Mouse (Mus musculus) thymus, adult 18-20 months (tissue): ENCODE results near the gene Plxna2.

Source experiments
- DNase-seq, 2 experiments: peaks; one replicate each; pipeline ENCODE4 v3.0.0; 2022; ENCODE audit warnings: mixed read lengths in 2 of 2

The Plxna2 gene

GRCm38 (mm10) chr1:194774754-194775153 is 156.7 kb downstream of the Plxna2 start:
- no peak for DNase-seq

- DNase-seq, result no peak
Measured at GRCm38 (mm10) chr1:194775656-194776374, 157.8 kb downstream of the Plxna2 start.

- no peak for DNase-seq
Measured at GRCm38 (mm10) chr1:194776510-194777244, 158.7 kb downstream of the Plxna2 start.

GRCm38 (mm10) chr1:194777608-194778007 is 159.6 kb downstream of the Plxna2 start:
- DNase-seq, result no peak

- DNase-seq, result no peak
Measured at GRCm38 (mm10) chr1:194780392-194780791, 162.4 kb downstream of the Plxna2 start.

DNA sequence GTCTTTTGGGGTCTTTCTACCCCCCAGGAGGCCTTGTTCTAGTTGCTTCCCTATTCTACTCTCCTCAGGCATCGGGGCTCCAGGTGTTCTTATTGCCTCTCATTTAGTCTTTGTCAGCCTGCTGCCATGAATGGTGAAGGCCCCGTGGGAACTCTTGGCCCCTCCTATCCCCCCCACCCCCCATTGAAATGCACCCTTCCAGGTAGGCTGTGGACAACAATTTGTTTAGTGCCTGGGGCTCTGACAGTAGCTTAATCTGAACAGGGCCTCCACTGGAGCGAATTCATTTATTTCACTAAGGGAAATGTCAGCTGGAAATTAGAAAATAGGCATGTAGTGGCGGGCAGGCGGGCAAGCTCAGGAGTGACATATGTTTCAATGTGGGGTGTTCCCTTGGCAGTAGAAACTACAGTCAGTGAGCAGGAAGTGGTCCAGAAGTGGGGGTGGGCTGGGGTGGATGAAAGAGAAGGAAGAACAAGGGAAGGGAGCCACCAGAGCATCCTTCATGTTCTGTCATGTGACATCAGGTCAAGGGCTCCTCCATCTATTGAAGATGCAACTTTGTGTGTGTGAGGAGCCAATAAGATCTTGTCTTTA is 162.9 kb downstream of the Plxna2 start:
- no peak for DNase-seq

- no peak for DNase-seq
Measured at GRCm38 (mm10) chr1:194781556-194781955, 163.5 kb downstream of the Plxna2 start.

GRCm38 (mm10) chr1:194782325-194782724 is 164.3 kb downstream of the Plxna2 start:
- DNase-seq, result no peak

DNA sequence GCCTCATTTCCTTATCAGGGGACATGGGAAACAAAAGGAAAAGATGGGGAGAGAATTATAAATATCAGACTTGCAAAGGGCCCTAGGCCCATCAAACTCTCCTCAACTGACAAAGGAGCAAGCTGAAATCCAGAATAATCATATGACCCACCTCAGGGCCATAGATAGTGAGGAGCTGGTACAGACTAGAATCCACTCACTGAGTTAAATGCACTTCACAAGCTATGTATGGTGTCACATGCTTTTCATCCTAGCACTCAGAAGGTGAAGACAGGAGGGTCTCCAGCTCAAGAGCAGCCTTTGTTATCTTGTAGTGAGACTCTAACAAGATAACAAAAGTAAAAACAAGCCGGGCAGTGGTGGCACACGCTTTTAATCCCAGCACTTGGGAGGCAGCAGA is 169.6 kb downstream of the Plxna2 start:
- no peak for DNase-seq

GRCm38 (mm10) chr1:194793226-194793924 is 175.4 kb downstream of the Plxna2 start:
- DNase-seq, result no peak

GRCm38 (mm10) chr1:194795316-194795715 is 177.3 kb downstream of the Plxna2 start:
- no peak for DNase-seq

GRCm38 (mm10) chr1:194797843-194798242 is 179.8 kb downstream of the Plxna2 start:
- no peak for DNase-seq

- no peak for DNase-seq
Measured at GRCm38 (mm10) chr1:194798511-194798910, 180.5 kb downstream of the Plxna2 start.

DNA sequence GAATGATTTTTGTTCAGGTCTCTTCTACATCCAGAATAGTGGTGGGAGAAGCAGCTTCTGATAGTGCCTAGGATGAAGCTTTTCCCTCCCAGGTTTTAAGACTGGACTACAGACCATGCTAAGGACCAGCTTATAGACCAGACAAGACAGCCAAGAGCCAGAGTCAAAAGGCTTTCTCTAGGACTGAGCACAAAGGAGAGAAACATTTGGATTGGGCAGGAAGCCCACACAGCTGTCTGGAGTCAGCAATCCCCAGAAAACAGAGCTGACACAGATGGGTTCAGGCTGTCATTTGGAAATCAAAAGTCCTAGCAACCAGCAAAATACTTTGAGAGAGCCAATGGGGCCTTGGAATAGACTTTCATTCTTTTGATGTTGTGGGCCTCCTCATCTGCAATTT is 190.2 kb downstream of the Plxna2 start:
- no peak for DNase-seq

DNA sequence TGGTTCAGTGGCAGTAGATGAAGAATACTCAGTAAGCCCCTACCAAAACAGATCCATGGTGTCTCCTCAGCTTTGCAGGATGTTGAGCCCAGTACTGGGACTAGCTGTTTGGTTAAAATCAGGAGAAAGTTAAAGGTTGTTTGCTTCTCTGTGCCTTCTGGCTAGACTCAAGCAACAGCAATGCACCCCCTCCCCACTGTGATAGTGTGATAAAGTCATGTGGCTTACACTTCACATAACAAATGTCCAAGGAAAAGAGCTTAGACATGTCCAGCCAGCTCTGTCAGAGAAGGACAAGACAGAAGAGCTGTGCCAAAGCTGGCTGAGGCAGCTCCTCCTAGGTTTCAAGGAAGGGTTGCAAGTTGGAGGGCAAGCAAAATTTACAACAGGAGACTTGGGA is 190.7 kb downstream of the Plxna2 start:
- DNase-seq, result no peak

GRCm38 (mm10) chr1:194809600-194809999 is 191.6 kb downstream of the Plxna2 start:
- no peak for DNase-seq

DNA sequence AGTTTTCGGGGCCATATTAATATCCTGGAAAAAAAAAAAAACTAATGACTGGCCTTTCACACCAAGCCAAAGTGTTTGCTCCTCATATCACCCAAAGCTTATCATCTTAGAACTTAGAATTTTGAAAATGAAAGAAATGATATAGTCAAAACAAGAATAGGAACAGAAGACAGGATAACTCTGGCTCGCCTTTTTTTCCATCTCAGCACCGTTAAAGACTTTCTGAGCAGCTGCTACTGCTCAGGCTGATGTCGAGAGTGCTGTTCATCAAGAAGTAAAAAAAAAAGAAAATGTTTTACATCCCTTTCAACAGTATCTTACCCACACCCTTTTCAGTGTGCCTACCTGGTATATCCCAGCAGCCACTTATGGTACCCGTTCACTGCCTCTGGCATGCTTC is 196.2 kb downstream of the Plxna2 start:
- no peak for DNase-seq

DNA sequence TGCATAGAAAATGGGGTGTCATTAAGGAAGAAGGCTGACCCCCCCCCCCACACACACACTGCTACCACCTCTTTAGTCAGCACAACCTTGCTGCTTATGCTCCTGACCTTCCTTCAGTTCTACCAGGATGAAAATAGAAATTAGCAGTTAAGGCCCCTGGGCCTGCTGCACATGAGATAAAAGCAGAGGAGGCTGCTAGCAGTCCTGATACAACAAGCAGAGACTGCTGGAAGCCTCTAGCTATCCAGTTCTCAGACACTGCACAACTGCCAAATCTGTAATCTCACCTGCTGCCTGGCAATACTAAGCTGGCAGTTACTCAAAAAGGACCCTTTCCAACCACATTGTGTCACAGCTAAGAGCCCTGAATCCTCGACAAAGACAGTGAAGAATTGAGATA is 197.5 kb downstream of the Plxna2 start:
- no peak for DNase-seq

- DNase-seq, result no peak
Measured at GRCm38 (mm10) chr1:194816913-194817312, 198.9 kb downstream of the Plxna2 start.

- DNase-seq, result no peak
Measured at GRCm38 (mm10) chr1:194820953-194821352, 202.9 kb downstream of the Plxna2 start.

GRCm38 (mm10) chr1:194821721-194822120 is 203.7 kb downstream of the Plxna2 start:
- DNase-seq, result no peak

DNA sequence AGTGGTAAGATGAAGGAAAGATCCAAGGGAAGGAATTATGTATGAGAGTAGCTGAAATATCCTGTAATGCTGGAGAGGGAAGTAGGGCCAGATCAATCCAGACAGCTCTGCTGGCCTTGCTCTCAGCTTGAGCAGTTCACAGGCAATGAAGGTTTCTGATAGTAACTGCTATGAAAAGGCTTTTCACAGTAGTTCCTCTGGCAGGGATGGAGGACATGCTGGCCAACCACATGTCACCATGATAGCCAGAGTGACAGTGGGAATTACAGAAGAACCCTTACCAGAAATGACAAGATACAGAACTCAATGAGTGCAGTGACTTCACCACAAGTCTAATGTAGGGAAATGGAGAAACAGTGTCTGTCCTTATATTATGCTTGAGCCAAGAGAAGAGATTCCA is 210.3 kb downstream of the Plxna2 start:
- DNase-seq, result no peak

DNA sequence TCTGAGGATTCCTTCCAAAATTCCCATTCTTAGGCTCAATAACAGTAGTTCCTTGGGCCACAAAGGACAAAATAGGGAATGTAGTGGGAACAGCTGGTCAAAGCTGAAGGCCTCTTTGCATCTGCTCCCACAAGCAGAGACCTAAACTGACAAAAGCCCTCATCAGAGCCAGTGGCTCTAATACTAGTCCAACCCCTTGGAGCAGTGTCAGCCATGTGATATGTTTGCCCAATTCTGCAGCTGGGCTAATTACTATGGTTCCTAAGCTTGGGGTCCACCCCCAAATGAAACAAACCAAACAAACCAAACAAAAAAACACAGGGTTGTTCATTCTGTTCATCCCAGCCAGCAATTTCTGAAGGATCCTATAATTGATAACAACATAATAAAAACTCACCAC is 217.2 kb downstream of the Plxna2 start:
- DNase-seq, result no peak
